14 mouse cellular contexts compared by ENCODE assay signal in genomic region chr5:54158230-54158629, GRCm38 (mm10).
DNase-seq lines count a peak whose midpoint lies in the region; ATAC-seq and TF ChIP-seq lines count a peak whose summit lies in the region.
"Had no signal": no experiment of that assay in that cellular context is flagged by ENCODE, and none has a peak within 500 bp of the region (broad histone marks: within the 10 kb centered on the region; RNA-seq: fewer than 3 reads in every experiment).

No protein-coding gene starts in this region.

- no peak for TF ChIP-seq CTCF in lung, embryonic 14.5 days (IDR thresholded peaks at IDR 0.05; ENCODE audit: low read depth)
- no peak for TF ChIP-seq CTCF in lung, adult 2 months (IDR thresholded peaks at IDR 0.05; ENCODE audit: insufficient read depth, low read length)

- no peaks in the 10 kb centered on the region for H3K27me3 ChIP-seq in lung, embryonic 14.5 days (ENCODE audit: insufficient read depth, low read length)
- H3K27me3 ChIP-seq in neural tube, embryonic 14.5 days (ENCODE audit: control insufficient read depth, insufficient read depth, low read length) = no peaks in the 10 kb centered on the region
- H3K27me3 ChIP-seq: hindbrain, embryonic 15.5 days had no signal

- ATAC-seq in lung, embryonic 14.5 days (ENCODE audit: insufficient read depth) = no peak
- peak; percentile 65 for ATAC-seq in neural tube, embryonic 14.5 days (ENCODE audit: low read depth)

- H3K4me3 ChIP-seq in lung, embryonic 14.5 days (ENCODE audit: low read depth, low read length) = no peak overlapping the region
- no peak overlapping the region for H3K4me3 ChIP-seq in lung, adult 2 months (replicated peaks; ENCODE audit: extremely low read depth, low read depth, low read length)
- H3K4me3 ChIP-seq in neural tube, embryonic 14.5 days (ENCODE audit: low read depth, low read length) = no peak overlapping the region
- H3K4me3 ChIP-seq: embryonic facial prominence, embryonic 10.5 days; hindbrain, embryonic 15.5 days; midbrain, embryonic 10.5 days had no signal

- H3K9me3 ChIP-seq in lung, embryonic 14.5 days (ENCODE audit: low read depth, low read length) = no peaks in the 10 kb centered on the region
- no peaks in the 10 kb centered on the region for H3K9me3 ChIP-seq in neural tube, embryonic 14.5 days (ENCODE audit: control insufficient read depth, low read length)
- H3K9me3 ChIP-seq: embryonic facial prominence, embryonic 10.5 days; G1E; hindbrain, embryonic 15.5 days; midbrain, embryonic 10.5 days had no signal

- H3K4me1 ChIP-seq in lung, embryonic 14.5 days (ENCODE audit: insufficient read depth) = peaks cover 13% of the 10 kb centered on the region; the same call in 1 of the 2 replicates
- H3K4me1 ChIP-seq in lung, adult 2 months (ENCODE audit: control insufficient read depth, insufficient read depth, low read length) = peaks cover 8% of the 10 kb centered on the region
- H3K4me1 ChIP-seq in neural tube, embryonic 14.5 days (ENCODE audit: control insufficient read depth, insufficient read depth, low read length) = peaks cover 13% of the 10 kb centered on the region

- 36% methylated on average over 9 of the region's 9 CpGs for WGBS in lung, embryonic 14.5 days
- WGBS in lung, adult 2 months = 56% methylated on average over 9 of the region's 9 CpGs
- WGBS in neural tube, embryonic 14.5 days = 15% methylated on average over 9 of the region's 9 CpGs

- H3K4me2 ChIP-seq in lung, embryonic 14.5 days = no peak overlapping the region
- H3K4me2 ChIP-seq in neural tube, embryonic 14.5 days (ENCODE audit: low read depth, low read length) = no peak overlapping the region
- H3K4me2 ChIP-seq: hindbrain, embryonic 15.5 days had no signal

- no peak overlapping the region for H3K27ac ChIP-seq in lung, embryonic 14.5 days (ENCODE audit: low read depth)
- H3K27ac ChIP-seq in neural tube, embryonic 14.5 days (ENCODE audit: low read depth, low read length) = no peak overlapping the region
- H3K27ac ChIP-seq: embryonic facial prominence, embryonic 10.5 days; midbrain, embryonic 10.5 days had no signal

- H3K36me3 ChIP-seq in lung, embryonic 14.5 days (ENCODE audit: insufficient read depth) = no peaks in the 10 kb centered on the region
- no peaks in the 10 kb centered on the region for H3K36me3 ChIP-seq in neural tube, embryonic 14.5 days (ENCODE audit: control insufficient read depth, insufficient read depth, low read length)
- H3K36me3 ChIP-seq: embryonic facial prominence, embryonic 10.5 days; G1E; hindbrain, embryonic 15.5 days; midbrain, embryonic 10.5 days had no signal

- TF ChIP-seq POLR2A in lung, adult 2 months (IDR thresholded peaks at IDR 0.05; ENCODE audit: borderline replicate concordance, extremely low read depth, low read depth, low read length) = no peak

- no peak overlapping the region for H3K9ac ChIP-seq in lung, embryonic 14.5 days
- H3K9ac ChIP-seq in neural tube, embryonic 14.5 days (replicated peaks; ENCODE audit: low read depth, low read length) = no peak overlapping the region
- H3K9ac ChIP-seq: hindbrain, embryonic 15.5 days had no signal

- peak; percentile 37 for DNase-seq in embryo, embryonic 11 days
- no peak for DNase-seq in embryo, embryonic 9.5 days (ENCODE audit: extremely low spot score)
- DNase-seq in lung, embryonic 14.5 days = peak; percentile 39
- DNase-seq in lung, adult 2 months = no peak
- peak; percentile 54 for DNase-seq in heart, postnatal 4 days
- DNase-seq in frontal cortex, postnatal 36 days (ENCODE audit: low spot score in 2 of 2) = no peak
- no peak for DNase-seq in MN1 (ENCODE audit: low spot score)
- DNase-seq: left cerebral cortex, postnatal 4 days; thymus, postnatal 14 days had no signal

Comparison
In these comparisons a context has a peak if more than half of its experiments do, and no peak if none do; other contexts are left out.
1. DNase-seq: peak in embryo, embryonic 11 days (single experiment), lung, embryonic 14.5 days (single experiment) and heart, postnatal 4 days (single experiment); none in embryo, embryonic 9.5 days (single experiment), lung, adult 2 months (single experiment), frontal cortex, postnatal 36 days (0 of 2) and MN1 (single experiment).